Mouse (Mus musculus) cerebellum, postnatal 25 days (tissue): Measurements from ENCODE around the gene Sptan1.

Experiments used
- DNase-seq, 2 experiments: peaks; one replicate each; pipeline ENCODE4 v3.0.0; 2021; ENCODE audit warnings: mixed read lengths in 2 of 2

The Sptan1 gene

GRCm38 (mm10) chr2:29965250-29965843 is at the start of gene Sptan1:
Gene Sptan1, plus strand, starts transcription at chr2:29965560.
- peak; percentile 99 to 100 for DNase-seq

- no peak for DNase-seq
Observed at GRCm38 (mm10) chr2:29917621-29918020, 47.7 kb upstream of the Sptan1 start.

- DNase-seq: peak; percentile 62 to 68
Observed at GRCm38 (mm10) chr2:29922011-29922410, 43.3 kb upstream of the Sptan1 start.

GRCm38 (mm10) chr2:29926542-29926941 is 38.8 kb upstream of the Sptan1 start:
- DNase-seq: no peak

GRCm38 (mm10) chr2:29930506-29930905 is 34.9 kb upstream of the Sptan1 start:
- peak; percentile 98 for DNase-seq

GRCm38 (mm10) chr2:29931194-29931593 is 34.2 kb upstream of the Sptan1 start:
- DNase-seq: peak; percentile 52 to 53

DNA sequence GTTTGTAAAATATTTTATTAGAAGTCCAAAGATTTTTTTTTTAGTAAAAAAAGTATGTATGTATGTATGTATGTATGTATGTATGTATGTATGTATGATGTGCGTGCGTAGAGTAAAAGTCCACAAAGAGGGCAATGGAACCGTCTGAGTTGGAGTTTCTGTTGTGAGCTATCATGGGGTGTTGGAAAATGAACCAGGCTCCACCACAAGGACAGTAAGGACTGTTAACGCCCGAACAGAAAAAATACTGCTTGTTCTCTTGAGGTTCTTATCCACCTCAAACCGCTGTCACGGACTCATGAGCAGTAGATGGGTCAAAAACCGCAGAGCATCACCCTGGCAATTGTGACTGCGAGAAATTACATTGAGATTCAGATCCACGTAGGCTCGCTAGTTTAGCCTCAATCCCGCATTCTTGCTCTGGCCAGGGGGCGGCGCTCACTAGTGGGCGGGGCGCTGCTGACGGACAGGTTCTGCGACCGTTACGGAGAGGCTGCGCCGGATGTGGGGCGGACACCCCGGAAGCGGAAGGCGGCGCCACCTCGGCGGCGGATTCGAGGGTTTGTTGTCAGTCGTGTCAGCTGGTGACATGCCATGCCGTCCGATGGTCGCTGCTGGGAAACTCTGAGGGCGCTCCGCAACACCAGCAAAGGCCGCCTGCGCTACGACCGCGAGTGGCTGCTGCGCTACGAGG is 30.3 kb upstream of the Sptan1 start, which contains the start of gene Gle1:
Gene Gle1, plus strand, starts transcription at position 521 of the 694 bp plus-strand sequence.
- peak; percentile 97 to 98 for DNase-seq

DNA sequence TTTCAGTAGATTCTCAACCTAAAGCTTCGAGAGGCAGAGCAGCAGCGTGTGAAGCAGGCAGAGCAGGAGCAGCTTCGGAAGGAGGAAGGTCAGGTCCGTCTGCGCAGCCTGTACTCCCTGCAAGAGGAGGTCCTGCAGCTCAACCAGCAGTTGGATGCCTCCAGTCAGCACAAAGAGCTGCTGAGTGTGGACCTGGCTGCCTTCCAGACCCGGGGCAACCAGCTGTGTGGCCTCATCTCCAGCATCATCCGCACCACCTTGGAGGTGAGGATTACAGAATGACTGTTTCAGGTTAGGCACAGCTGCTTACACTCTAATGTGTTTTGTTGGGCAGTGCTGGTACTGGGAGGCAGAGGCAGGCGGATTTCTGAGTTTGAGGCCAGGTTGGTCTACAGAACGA is 25.3 kb upstream of the Sptan1 start:
- no peak for DNase-seq

DNA sequence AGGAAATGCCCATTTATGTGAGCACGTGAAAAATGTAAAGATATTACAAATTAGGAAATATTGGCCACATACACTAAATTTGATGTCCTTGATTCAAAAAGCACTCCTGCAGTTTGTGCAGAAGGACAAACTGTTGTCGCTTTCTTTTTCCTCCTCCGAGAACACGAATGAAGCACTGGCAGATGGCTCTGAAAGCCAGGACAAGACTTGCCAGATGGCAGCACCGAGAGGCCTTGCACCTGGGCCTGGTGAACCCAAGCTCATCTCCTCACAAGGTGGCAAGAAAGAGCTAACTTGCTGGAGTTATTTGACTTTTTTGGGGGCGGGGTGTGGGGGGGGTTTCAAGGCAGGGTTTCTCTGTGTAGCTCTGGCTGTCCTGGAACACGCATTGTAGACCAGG is 24.5 kb upstream of the Sptan1 start:
- peak in 1 of 2 experiments; percentile 64 for DNase-seq

DNA sequence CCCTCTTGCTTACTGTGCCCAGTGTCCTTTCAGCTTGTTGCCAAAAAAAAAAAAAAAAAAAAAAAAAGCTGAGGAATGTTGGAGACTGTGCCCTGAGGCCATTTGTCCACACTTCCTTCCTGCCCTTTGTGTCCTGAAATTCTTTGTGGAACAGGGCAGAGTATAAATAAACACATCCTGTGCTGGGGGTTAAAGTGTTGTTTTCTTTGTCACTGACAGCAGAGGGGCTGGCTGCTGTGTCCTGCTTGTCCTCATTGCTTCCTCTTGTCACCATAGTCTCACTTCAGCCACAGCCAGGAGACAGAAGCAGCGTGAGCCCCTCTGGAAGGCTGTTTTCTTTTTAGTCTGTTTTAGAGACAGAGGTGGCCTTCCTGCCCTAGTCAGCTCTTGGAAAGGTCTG is 20.6 kb upstream of the Sptan1 start:
- no peak for DNase-seq

- no peak for DNase-seq
Observed at GRCm38 (mm10) chr2:29948896-29949295, 16.5 kb upstream of the Sptan1 start.

DNA sequence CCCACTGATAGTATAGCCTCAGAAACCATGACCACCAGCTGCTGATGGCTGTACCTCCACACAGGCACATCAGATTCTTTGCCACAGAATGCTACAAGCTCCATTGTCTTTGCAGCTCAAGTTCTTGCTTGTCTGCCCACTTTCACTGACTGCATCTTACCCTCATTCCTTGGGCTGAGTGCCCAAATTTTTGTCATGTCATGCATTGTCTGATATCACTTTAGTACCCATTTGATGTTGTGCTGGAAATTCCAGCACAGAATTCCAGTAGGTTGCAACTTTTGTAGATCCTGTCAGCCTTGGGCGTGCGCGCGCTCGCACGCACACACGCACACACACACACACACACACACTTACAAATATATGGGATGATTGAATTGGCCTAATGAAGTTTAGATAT is 4.1 kb upstream of the Sptan1 start:
- DNase-seq: no peak

DNA sequence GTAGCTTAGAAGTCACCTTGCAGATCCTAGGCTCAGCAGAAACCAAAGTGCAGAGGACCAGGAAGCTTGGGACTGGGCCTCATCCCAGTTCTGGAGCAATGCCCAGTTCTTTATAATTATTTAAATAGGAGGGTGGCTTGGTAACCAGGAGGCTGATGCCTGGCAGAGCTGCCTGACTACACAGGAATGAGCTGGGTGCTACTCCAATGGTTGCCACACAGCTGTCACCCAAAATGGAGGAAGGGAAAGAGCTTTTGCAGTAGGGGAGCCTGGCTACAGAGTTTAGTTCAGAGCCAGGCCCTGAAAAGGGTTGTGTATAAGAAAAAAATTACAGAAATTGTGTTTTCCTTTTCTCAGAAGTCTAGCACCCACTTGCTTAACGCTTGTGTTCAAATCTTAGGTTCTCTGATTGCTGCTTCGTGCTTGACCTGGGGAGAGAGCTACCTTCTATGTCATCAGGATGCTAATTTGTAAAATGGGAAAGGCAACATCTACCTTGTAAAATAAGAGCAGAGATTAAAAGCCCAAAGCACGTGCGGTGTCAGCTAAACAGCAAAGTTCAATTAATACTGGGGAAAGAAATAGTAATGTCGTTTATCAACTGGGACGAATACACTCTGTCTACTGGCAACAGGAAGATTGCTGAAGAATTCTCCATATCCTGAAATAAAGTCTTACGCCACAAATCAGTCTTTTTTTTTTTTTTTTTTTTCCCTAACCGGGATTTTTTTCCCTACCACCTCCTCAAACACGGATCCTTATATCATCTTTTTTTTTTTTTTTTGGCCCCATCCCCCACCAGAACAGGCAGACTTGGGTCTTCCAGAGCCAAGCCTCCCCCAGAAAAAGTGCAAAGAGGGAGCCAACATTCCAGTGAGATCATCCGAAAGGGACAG is 758 bp upstream of the Sptan1 start:
- peak; percentile 44 to 52 for DNase-seq

GRCm38 (mm10) chr2:29965906-29966305 is 546 bp downstream of the Sptan1 start:
- DNase-seq: peak in 1 of 2 experiments; percentile 76

DNA sequence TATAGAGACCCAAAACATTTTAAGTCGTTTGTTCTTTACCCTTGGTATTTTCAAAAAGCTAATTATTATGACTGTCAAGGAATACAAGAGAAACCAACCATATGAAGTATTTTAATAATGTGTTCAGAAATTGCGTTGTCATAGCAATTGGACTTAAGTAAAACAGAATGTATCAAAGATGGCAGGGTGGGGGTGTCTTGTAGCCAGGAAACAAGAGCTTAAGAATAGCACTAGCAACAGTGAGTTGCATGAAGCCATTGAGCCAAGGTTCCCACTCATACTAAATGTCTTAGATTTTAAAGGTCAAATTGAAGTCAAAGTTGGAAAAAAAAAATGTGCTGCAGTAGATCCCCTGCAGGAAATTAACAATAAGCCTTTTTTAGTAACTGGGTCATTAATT is 1.5 kb downstream of the Sptan1 start:
- DNase-seq: no peak

DNA sequence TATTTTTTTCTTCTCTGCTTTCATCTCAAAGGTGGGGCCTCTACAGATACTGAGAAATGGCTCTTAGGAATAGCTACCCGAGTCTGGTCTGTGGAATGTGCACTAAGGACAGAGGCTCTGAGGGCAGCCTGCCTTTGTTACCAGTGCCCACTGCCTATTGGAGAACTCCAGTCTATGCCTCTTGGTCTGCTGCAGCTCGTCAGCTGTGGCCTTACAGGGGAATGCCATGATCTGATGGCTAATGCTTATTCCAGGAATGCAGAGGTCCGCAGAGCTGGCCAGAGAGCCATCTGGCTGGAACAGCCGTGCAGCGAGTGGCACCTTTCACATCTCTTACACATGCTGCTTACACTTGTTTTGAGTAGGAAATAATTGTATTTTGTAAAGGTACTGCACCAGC is 2.4 kb downstream of the Sptan1 start:
- peak in 1 of 2 experiments; percentile 35 for DNase-seq

- DNase-seq: no peak
Observed at GRCm38 (mm10) chr2:29968638-29969037, 3.3 kb downstream of the Sptan1 start.

- DNase-seq: peak; percentile 69 to 85
Observed at GRCm38 (mm10) chr2:29971838-29972635, 6.7 kb downstream of the Sptan1 start.

DNA sequence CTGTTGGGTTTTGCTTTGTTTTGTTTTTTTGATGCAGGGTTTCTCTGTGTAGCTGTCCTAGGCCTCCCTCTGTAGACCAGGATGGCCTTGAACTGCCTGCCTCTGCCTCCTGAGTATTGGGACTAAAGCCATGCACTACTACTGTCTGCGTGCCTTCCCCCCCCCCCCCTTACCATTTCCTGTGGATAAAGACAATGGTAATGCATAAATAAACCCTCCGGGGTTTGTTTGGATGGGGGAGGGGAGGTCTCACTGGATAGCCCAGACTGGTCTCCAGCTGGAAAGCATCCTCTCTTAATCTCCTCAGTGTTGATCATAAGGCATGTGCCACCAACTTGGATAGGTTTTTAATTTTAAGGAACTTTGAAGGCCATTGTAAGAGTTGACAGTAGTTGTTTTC is 8.2 kb downstream of the Sptan1 start:
- no peak for DNase-seq

- DNase-seq: peak in 1 of 2 experiments; percentile 63
Observed at GRCm38 (mm10) chr2:29977307-29977706, 11.9 kb downstream of the Sptan1 start.

DNA sequence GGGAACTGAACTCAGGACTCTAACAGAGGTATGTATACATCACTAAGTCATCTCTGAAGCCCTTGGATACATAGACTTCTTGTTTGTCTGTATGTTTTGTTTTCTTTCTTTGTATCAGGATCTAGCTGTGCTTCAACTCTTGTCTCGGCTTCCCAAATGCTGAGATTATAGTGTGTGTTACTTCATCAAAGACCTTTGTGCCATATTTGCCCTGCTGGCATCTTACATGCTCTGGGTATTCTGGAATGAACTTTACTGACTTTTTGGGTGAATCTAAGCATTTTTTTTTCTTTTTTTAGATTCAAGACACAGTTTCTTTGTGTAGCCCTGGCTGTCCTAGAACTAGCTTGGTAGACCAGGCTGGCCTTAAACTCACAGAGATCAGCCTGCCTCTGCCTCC is 15.3 kb downstream of the Sptan1 start:
- no peak for DNase-seq

GRCm38 (mm10) chr2:29991962-29992361 is 26.6 kb downstream of the Sptan1 start:
- DNase-seq: no peak

- DNase-seq: no peak
Observed at GRCm38 (mm10) chr2:30009101-30009500, 43.7 kb downstream of the Sptan1 start.
